Mouse (Mus musculus): ENCODE measurements around the gene Nfe2l2. TPM values are rescaled to one million over a fixed set of nuclear protein-coding genes. Genes with fewer than 3 reads are reported as not detected.
A peak's percentile ranks its signal among the peaks of the same experiment; 100 is the strongest.

Nfe2l2 gene
- 28.4 and 28.5 TPM in 2 replicates for polyA plus RNA-seq (2014; fragmentation: Nextera tagmentation; extraction: Ambion mirVana)

- peak; percentile 93 for ATAC-seq (ENCODE audit: low FRiP score)
- DNase-seq (ENCODE audit: low spot score), result peak; percentile 95
- WGBS, result under 1% methylated on average over 54 of the region's 58 CpGs
These were observed at the start of gene Nfe2l2 for GRCm38 (mm10) chr2:75704234-75705161. Gene Nfe2l2, minus strand, starts transcription at chr2:75704641.

GRCm38 (mm10) chr2:75752306-75753175, 48.1 kb upstream of the Nfe2l2 start:
- H3K36me3 ChIP-seq (ENCODE audit: control insufficient read depth, insufficient read depth, low read length), result no peaks in the 10 kb centered on the region
- no peaks in the 10 kb centered on the region for H3K4me1 ChIP-seq (replicated peaks; ENCODE audit: control insufficient read depth, insufficient read depth, low read length)
- no peak overlapping the region for H3K4me3 ChIP-seq (ENCODE audit: low read depth, low read length)
- 90% methylated on average over 22 of the region's 22 CpGs for WGBS
- DNase-seq (ENCODE audit: low spot score) (no peak), ATAC-seq (ENCODE audit: low FRiP score) (no peak)
- H3K27ac ChIP-seq (ENCODE audit: low read depth, low read length), result no peak overlapping the region
- H3K9me3 ChIP-seq (ENCODE audit: control insufficient read depth, low read length), result no peaks in the 10 kb centered on the region
- H3K9ac ChIP-seq (ENCODE audit: low read depth, low read length), result no peak overlapping the region
- H3K4me2 ChIP-seq (replicated peaks; ENCODE audit: low read depth, low read length), result no peak overlapping the region
- no peaks in the 10 kb centered on the region for H3K27me3 ChIP-seq (ENCODE audit: control insufficient read depth, insufficient read depth, low read length)

More at GRCm38 (mm10) chr2:75704234-75705161, at the start of gene Nfe2l2:
- Histone ChIP-seq H3K4me2 (replicated peaks; ENCODE audit: low read depth, low read length) (peak within 1 kb of the TSS; percentile 79), H3K9me3 (ENCODE audit: control insufficient read depth, low read length) (no peaks in the 10 kb centered on the region), H3K4me3 (ENCODE audit: low read depth, low read length) (peak within 1 kb of the TSS; percentile 48), H3K27ac (ENCODE audit: low read depth, low read length) (peak within 1 kb of the TSS; percentile 89), H3K9ac (ENCODE audit: low read depth, low read length) (peak within 1 kb of the TSS; percentile 56), H3K4me1 (replicated peaks; ENCODE audit: control insufficient read depth, insufficient read depth, low read length) (peaks cover 5% of the 10 kb centered on the region), H3K36me3 (ENCODE audit: control insufficient read depth, insufficient read depth, low read length) (no peaks in the 10 kb centered on the region), H3K27me3 (ENCODE audit: control insufficient read depth, insufficient read depth, low read length) (no peaks in the 10 kb centered on the region)

- WGBS, result 57% methylated on average over 6 of the region's 6 CpGs
- Histone ChIP-seq H3K4me2 (replicated peaks; ENCODE audit: low read depth, low read length) (no peak overlapping the region), H3K9ac (ENCODE audit: low read depth, low read length) (no peak overlapping the region), H3K36me3 (ENCODE audit: control insufficient read depth, insufficient read depth, low read length) (no peaks in the 10 kb centered on the region), H3K9me3 (ENCODE audit: control insufficient read depth, low read length) (no peaks in the 10 kb centered on the region), H3K27ac (ENCODE audit: low read depth, low read length) (no peak overlapping the region), H3K27me3 (ENCODE audit: control insufficient read depth, insufficient read depth, low read length) (no peaks in the 10 kb centered on the region), H3K4me3 (ENCODE audit: low read depth, low read length) (no peak overlapping the region), H3K4me1 (replicated peaks; ENCODE audit: control insufficient read depth, insufficient read depth, low read length) (no peaks in the 10 kb centered on the region)
- ATAC-seq (ENCODE audit: low FRiP score), result no peak
- no peak for DNase-seq (ENCODE audit: low spot score)
These were observed 47.5 kb upstream of the Nfe2l2 start for GRCm38 (mm10) chr2:75751896-75752295.

- no peak for DNase-seq (ENCODE audit: low spot score)
- Histone ChIP-seq H3K36me3 (ENCODE audit: control insufficient read depth, insufficient read depth, low read length) (no peaks in the 10 kb centered on the region), H3K4me1 (replicated peaks; ENCODE audit: control insufficient read depth, insufficient read depth, low read length) (no peaks in the 10 kb centered on the region), H3K27me3 (ENCODE audit: control insufficient read depth, insufficient read depth, low read length) (no peaks in the 10 kb centered on the region), H3K27ac (ENCODE audit: low read depth, low read length) (no peak overlapping the region), H3K4me2 (replicated peaks; ENCODE audit: low read depth, low read length) (no peak overlapping the region), H3K9ac (ENCODE audit: low read depth, low read length) (no peak overlapping the region), H3K4me3 (ENCODE audit: low read depth, low read length) (no peak overlapping the region), H3K9me3 (ENCODE audit: control insufficient read depth, low read length) (no peaks in the 10 kb centered on the region)
- WGBS, result 90% methylated on average over 10 of the region's 10 CpGs
- no peak for ATAC-seq (ENCODE audit: low FRiP score)
These were observed 46.4 kb upstream of the Nfe2l2 start for GRCm38 (mm10) chr2:75750869-75751268.

DNA sequence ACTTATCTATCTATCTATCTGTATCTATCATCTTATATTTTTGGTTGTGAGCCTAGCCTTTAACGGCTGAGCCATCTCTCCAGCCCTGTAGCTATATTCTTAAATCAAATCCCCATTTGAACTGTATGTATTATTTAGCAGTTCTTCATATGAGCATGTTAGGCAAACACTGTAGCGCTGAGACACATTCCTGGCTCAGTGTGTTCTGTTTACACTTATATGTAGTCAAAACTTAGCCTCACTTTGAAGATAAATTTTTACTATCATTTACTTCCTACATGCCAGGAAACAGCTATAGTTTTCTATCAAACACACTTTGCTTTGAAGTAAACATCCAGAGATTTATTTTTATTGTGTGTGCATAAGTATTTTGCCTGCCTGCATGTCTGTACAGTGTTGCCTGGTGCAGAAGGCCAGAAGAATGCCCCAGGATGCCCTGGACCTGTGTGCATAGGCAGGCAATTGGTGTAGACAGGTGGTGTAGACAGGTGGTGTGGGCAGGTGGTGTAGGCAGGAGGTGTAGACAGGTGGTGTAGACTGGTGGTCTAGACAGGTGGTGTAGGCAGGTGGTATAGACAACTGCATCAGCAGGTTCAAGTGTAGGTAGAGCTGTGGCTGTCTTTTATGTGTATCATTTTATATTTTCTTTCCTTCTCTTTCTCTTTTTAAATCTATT, 45.7 kb upstream of the Nfe2l2 start:
- no peak overlapping the region for H3K4me2 ChIP-seq (replicated peaks; ENCODE audit: low read depth, low read length)
- WGBS, result 95% methylated on average over 2 of the region's 2 CpGs
- H3K4me1 ChIP-seq (replicated peaks; ENCODE audit: control insufficient read depth, insufficient read depth, low read length), result no peaks in the 10 kb centered on the region
- no peaks in the 10 kb centered on the region for H3K9me3 ChIP-seq (ENCODE audit: control insufficient read depth, low read length)
- no peaks in the 10 kb centered on the region for H3K36me3 ChIP-seq (ENCODE audit: control insufficient read depth, insufficient read depth, low read length)
- no peak overlapping the region for H3K9ac ChIP-seq (ENCODE audit: low read depth, low read length)
- H3K27me3 ChIP-seq (ENCODE audit: control insufficient read depth, insufficient read depth, low read length), result no peaks in the 10 kb centered on the region
- DNase-seq (ENCODE audit: low spot score) (no peak), ATAC-seq (ENCODE audit: low FRiP score) (no peak)
- H3K27ac ChIP-seq (ENCODE audit: low read depth, low read length), result no peak overlapping the region
- H3K4me3 ChIP-seq (ENCODE audit: low read depth, low read length), result no peak overlapping the region

DNA sequence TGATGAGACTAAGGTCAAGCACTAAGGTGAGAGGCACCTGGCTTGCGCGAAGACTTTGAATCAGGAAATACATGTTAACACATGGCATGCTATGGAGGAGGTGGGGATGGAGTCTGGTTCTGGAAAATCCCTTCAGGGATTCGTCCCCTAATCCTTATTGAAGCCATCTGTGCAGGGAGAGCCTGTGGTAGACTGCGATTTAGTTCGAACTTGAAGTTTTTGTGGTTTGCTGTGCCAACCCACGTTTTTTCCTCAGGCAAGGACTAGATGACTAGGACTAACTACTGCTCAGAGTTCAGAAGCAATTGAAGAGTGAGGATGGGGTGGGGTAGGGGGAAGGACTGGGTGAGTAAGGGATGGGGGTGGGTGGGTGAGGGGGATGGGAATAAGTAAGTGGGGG, 44.4 kb upstream of the Nfe2l2 start:
- no peaks in the 10 kb centered on the region for H3K27me3 ChIP-seq (ENCODE audit: control insufficient read depth, insufficient read depth, low read length)
- 89% methylated on average over 6 of the region's 6 CpGs for WGBS
- H3K9me3 ChIP-seq (ENCODE audit: control insufficient read depth, low read length), result no peaks in the 10 kb centered on the region
- no peak overlapping the region for H3K4me3 ChIP-seq (ENCODE audit: low read depth, low read length)
- no peaks in the 10 kb centered on the region for H3K4me1 ChIP-seq (replicated peaks; ENCODE audit: control insufficient read depth, insufficient read depth, low read length)
- DNase-seq (ENCODE audit: low spot score) (no peak), ATAC-seq (ENCODE audit: low FRiP score) (no peak)
- H3K9ac ChIP-seq (ENCODE audit: low read depth, low read length), result no peak overlapping the region
- H3K36me3 ChIP-seq (ENCODE audit: control insufficient read depth, insufficient read depth, low read length), result no peaks in the 10 kb centered on the region
- H3K27ac ChIP-seq (ENCODE audit: low read depth, low read length), result no peak overlapping the region
- H3K4me2 ChIP-seq (replicated peaks; ENCODE audit: low read depth, low read length), result no peak overlapping the region

- no peak overlapping the region for H3K9ac ChIP-seq (ENCODE audit: low read depth, low read length)
- no peak overlapping the region for H3K4me3 ChIP-seq (ENCODE audit: low read depth, low read length)
- WGBS, result 84% methylated on average over 2 of the region's 2 CpGs
- no peak overlapping the region for H3K27ac ChIP-seq (ENCODE audit: low read depth, low read length)
- H3K36me3 ChIP-seq (ENCODE audit: control insufficient read depth, insufficient read depth, low read length), result no peaks in the 10 kb centered on the region
- no peaks in the 10 kb centered on the region for H3K9me3 ChIP-seq (ENCODE audit: control insufficient read depth, low read length)
- no peak for DNase-seq (ENCODE audit: low spot score)
- no peaks in the 10 kb centered on the region for H3K27me3 ChIP-seq (ENCODE audit: control insufficient read depth, insufficient read depth, low read length)
- no peak for ATAC-seq (ENCODE audit: low FRiP score)
- H3K4me1 ChIP-seq (replicated peaks; ENCODE audit: control insufficient read depth, insufficient read depth, low read length), result no peaks in the 10 kb centered on the region
- no peak overlapping the region for H3K4me2 ChIP-seq (replicated peaks; ENCODE audit: low read depth, low read length)
These were observed 32.6 kb upstream of the Nfe2l2 start for GRCm38 (mm10) chr2:75737006-75737503.

DNA sequence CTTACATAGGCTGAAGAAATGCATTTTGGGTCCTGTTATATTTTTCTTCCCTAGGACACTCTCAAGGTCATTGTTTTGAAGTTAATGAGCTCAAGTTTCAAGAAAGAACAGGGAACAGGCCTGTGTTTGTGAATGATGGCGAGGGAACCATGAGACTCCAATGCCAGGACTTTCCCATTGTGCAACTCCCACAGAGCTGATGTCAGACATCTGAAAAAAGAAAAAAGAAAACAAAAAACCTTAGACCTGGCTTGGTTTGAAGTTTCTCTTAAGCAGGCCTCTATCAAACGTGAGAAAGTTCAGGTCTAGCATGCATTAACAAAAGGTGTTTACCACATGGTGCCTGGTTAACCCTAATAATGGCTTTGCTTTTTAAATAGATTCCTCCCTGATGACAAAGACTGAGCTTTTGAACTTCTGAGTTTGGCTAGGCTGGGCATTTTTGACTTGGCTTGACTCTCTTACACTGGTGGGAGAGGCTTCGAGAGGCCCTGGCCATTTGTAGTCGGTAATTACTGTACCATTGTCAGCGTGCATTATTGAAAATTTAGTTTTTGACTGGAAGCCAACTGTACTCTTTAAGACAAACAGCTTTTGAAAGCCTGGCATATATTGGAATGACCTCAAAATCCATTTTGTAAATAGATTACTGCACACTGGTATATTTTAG, 29.9 kb upstream of the Nfe2l2 start:
- WGBS, result 82% methylated on average over 5 of the region's 5 CpGs
- Histone ChIP-seq H3K27me3 (ENCODE audit: control insufficient read depth, insufficient read depth, low read length) (no peaks in the 10 kb centered on the region), H3K4me1 (replicated peaks; ENCODE audit: control insufficient read depth, insufficient read depth, low read length) (no peaks in the 10 kb centered on the region), H3K36me3 (ENCODE audit: control insufficient read depth, insufficient read depth, low read length) (no peaks in the 10 kb centered on the region), H3K27ac (ENCODE audit: low read depth, low read length) (no peak overlapping the region), H3K4me2 (replicated peaks; ENCODE audit: low read depth, low read length) (no peak overlapping the region), H3K9me3 (ENCODE audit: control insufficient read depth, low read length) (no peaks in the 10 kb centered on the region), H3K9ac (ENCODE audit: low read depth, low read length) (no peak overlapping the region), H3K4me3 (ENCODE audit: low read depth, low read length) (no peak overlapping the region)
- no peak for DNase-seq (ENCODE audit: low spot score)
- ATAC-seq (ENCODE audit: low FRiP score), result no peak
